Mouse (Mus musculus) forebrain, embryonic 16.5 days (tissue): Measurements from ENCODE around the gene Rps6. TPM values are rescaled to one million over a fixed set of nuclear protein-coding genes. Genes with fewer than 3 reads are reported as not detected.

Experiments
- ATAC-seq: fragments of 200-750 bp; cut with Nextera tagmentation; 2 replicates; pipeline ENCODE4 v1.8.0; 2017; ENCODE audit warnings: mild to moderate bottlenecking, moderate library complexity
- H3K27ac ChIP-seq: fragments of 300-500 bp; sonication (generic); 2 replicates; pipeline ENCODE4 v1.5.1; 2014; ENCODE audit warnings: low read length, control low read depth
- H3K27me3 ChIP-seq: fragments of 300-500 bp; sonication (generic); replicated peaks from 2 replicates; pipeline ENCODE4 v1.6.1; 2014; ENCODE audit warnings: low read length; ENCODE audit not compliant: control insufficient read depth, insufficient read depth
- H3K36me3 ChIP-seq: fragments of 300-500 bp; sonication (generic); 2 replicates; pipeline ENCODE4 v1.6.1; 2014; ENCODE audit not compliant: control insufficient read depth, insufficient read depth
- H3K4me1 ChIP-seq: fragments of 300-500 bp; sonication (generic); replicated peaks from 2 replicates; pipeline ENCODE4 v1.6.1; 2014; ENCODE audit warnings: low read length; ENCODE audit not compliant: control insufficient read depth, insufficient read depth
- H3K4me2 ChIP-seq: fragments of 300-500 bp; sonication (generic); 2 replicates; pipeline ENCODE4 v1.6.1; 2014; ENCODE audit warnings: mild to moderate bottlenecking, low read length, control low read depth
- H3K4me3 ChIP-seq: fragments of 300-500 bp; sonication (generic); replicated peaks from 2 replicates; pipeline ENCODE4 v1.5.1; 2014; ENCODE audit warnings: mild to moderate bottlenecking, low read length, control low read depth
- H3K9ac ChIP-seq: fragments of 300-500 bp; sonication (generic); replicated peaks from 2 replicates; pipeline ENCODE4 v1.6.1; 2014; ENCODE audit warnings: low read depth, low read length, control low read depth
- H3K9me3 ChIP-seq: fragments of 300-500 bp; sonication (generic); 2 replicates; pipeline ENCODE4 v1.6.1; 2016; ENCODE audit warnings: low read length; ENCODE audit not compliant: control insufficient read depth
- WGBS: fragments of 180-500 bp; shearing (Covaris S2); extraction: QIAGEN DNeasy Blood & Tissue Kit; methylation state at CpG from one replicate; pipeline ENCODE4 v1.1.7; 2014; 5-methylcytosine and 5-hydroxymethylcytosine counted together
- polyA plus RNA-seq: library from polyadenylated mRNA; unstranded; fragments of >200 nt; fragmentation: Nextera tagmentation; extraction: Ambion mirVana; gene quantifications from 2 replicates; pipeline ENCODE4 v1.2.1, GENCODE M21; 2015

Gene Rps6
- 371 and 373 TPM in 2 replicates for polyA plus RNA-seq

DNA sequence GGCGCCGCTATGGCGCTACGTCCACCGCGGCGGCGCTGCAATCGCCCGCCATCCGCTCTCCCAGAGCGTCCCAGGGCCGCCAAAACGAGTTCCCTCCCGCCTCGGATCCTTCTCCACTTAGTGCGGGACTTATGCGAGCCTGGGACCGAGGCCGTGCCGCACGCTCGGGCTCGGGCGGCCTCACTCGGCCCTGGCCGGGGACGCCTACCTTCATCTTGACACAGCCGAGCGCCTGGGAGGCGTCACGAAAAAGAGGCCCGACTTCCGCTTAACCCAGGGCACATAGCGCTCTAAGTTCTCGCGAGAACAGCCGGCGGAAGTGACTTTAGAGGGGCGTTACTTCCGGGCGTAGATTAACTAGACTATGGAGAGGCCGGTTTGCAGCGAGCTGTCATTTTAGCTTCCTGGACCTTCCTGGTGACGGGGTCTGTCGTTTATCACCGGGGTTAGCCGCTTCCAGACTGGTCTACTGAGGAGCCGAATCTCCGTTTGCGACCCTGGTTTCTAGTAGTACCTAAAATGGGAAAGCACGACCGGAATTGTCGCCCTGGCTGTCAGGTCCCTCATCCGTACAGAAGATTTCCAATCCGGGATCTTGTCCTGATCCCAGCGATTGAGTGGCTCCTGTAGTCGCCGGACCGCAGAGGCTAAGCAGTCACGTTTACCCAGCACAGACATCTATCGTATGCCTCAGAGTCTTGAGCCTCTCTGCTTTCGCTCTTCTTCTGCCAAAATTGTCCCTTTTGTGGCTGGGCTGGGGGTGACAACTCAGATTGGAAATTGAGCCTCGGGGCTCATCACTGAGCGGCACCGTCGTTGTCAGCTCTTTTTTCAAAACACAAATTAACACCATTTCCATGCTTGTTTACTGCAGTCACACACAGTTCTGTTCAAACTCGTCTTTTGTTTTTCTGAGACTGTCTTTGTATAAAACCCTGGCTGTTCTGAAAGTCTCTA, at the start of gene Rps6:
Gene Rps6, minus strand, starts transcription at position 300 of the 957 bp plus-strand sequence.
- ATAC-seq: peak; percentile 98
- peak within 1 kb of the TSS; percentile 97 for H3K27ac ChIP-seq
- H3K27me3 ChIP-seq: no peaks in the 10 kb centered on the region
- peaks cover 21% of the 10 kb centered on the region for H3K36me3 ChIP-seq
- H3K4me2 ChIP-seq: peak within 1 kb of the TSS; percentile 85
- WGBS: under 1% methylated on average over 67 of the region's 68 CpGs
- no peaks in the 10 kb centered on the region for H3K9me3 ChIP-seq
- H3K4me1 ChIP-seq: peaks cover 15% of the 10 kb centered on the region
- peak within 1 kb of the TSS; percentile 79 for H3K4me3 ChIP-seq
- peak within 1 kb of the TSS; percentile 95 for H3K9ac ChIP-seq

DNA sequence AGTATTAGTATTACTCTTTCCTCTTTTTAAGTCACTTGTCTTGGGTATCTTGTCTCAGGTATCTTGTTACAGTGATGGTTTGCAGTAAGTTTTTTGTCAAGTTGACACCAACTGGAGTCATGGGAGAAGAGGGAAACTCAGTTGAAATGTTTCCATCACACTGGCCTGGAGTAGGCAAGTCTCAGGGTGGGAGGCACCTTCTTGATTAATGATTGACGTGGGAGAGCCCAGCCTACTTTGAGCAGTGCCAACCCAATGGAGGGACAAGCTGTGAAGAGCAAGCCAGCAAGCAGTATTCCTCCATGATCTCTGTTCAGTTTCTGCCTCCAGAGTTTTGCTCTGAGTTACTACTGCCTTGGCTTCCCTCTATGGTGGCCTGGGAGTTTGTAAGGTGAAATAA, 48.7 kb upstream of the Rps6 start:
- WGBS: 75% methylated on average over 1 of the region's 1 CpGs
- no peaks in the 10 kb centered on the region for H3K36me3 ChIP-seq
- H3K27me3 ChIP-seq: no peaks in the 10 kb centered on the region
- H3K27ac ChIP-seq: no peak overlapping the region
- no peak overlapping the region for H3K9ac ChIP-seq
- no peak for ATAC-seq
- H3K4me3 ChIP-seq: no peak overlapping the region
- no peak overlapping the region for H3K4me2 ChIP-seq
- H3K9me3 ChIP-seq: no peaks in the 10 kb centered on the region
- no peaks in the 10 kb centered on the region for H3K4me1 ChIP-seq

DNA sequence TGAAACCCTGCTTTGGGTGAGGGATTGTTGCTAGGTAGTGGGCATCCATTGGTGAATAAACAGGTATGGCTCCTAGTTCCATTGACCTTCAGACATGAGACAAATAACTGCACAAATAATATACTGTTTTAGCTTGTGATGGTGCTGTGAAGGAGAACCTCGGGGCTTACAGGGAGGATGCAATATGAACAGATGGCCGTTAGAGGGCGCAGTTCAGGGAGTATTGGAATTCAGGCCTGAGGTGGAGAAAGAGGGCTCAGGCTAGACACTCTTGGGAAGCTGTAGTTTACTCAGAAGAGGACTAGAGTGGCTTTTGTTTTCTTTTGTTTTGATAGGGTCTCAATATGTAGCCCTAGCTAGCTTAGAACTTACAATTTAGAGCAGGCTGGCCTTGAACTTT, 47.8 kb upstream of the Rps6 start:
- no peak for ATAC-seq
- Histone ChIP-seq H3K4me3 (no peak overlapping the region), H3K9me3 (no peaks in the 10 kb centered on the region), H3K4me1 (no peaks in the 10 kb centered on the region), H3K27me3 (no peaks in the 10 kb centered on the region), H3K4me2 (no peak overlapping the region), H3K27ac (no peak overlapping the region), H3K9ac (no peak overlapping the region), H3K36me3 (no peaks in the 10 kb centered on the region)
- WGBS: 38% methylated on average over 3 of the region's 3 CpGs

DNA sequence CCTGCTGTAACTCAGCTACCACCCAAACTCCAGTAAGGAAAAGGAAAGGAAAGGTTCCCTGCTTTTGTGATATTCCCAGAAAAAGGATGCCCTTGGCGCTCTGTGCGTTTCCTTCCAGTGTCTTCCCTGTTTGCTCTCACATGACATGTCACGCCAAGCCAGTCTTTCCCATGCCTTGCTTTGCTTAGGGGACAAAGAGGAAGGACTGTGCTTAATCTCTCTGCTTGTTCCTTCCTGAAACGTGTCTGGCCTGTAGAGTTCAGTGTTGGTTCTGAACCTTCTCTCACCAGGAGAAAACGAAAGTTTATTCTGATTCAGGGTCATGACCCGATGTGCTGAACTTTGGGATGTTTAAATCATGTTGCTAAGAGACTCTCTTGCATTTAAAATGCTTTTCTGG, 45.1 kb upstream of the Rps6 start:
- no peak overlapping the region for H3K4me3 ChIP-seq
- ATAC-seq: no peak
- H3K27ac ChIP-seq: no peak overlapping the region
- H3K27me3 ChIP-seq: no peaks in the 10 kb centered on the region
- no peaks in the 10 kb centered on the region for H3K9me3 ChIP-seq
- H3K9ac ChIP-seq: no peak overlapping the region
- WGBS: 78% methylated on average over 6 of the region's 6 CpGs
- no peak overlapping the region for H3K4me2 ChIP-seq
- no peaks in the 10 kb centered on the region for H3K36me3 ChIP-seq
- H3K4me1 ChIP-seq: no peaks in the 10 kb centered on the region

DNA sequence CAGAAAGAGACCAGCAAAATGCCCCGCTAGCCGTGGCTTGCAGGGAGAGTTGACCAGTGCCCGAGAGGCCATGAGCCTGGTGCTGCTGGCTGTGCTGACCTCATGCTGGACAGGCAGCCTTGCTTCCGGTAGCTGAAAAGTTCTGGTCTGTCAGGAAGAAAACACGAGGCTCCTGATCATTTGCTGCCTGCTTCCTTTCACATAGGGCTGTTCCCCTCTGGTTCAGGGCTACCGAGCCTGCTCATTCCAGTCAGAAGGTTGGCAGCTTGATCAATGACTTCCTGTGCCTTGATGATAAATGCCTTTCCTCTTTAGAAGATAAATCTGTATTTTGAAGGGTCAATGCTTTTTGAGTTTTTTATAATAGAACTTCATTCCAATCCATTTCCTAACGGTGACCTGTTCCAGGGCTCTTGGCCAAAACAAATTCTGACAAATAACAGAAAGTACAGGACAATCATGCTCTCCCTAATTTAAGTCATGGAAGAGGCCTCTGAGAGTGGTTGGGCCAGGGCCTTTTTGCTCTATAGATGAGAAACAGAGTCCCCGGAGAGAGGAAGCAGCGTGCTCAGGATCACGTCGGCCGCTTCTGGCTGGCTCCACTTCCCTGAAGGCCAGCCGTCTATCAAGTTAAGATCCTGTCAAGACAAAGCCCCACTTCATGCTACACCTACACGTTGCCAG, 41.7 kb upstream of the Rps6 start:
- no peak for ATAC-seq
- H3K9ac ChIP-seq: no peak overlapping the region
- no peaks in the 10 kb centered on the region for H3K9me3 ChIP-seq
- H3K4me1 ChIP-seq: no peaks in the 10 kb centered on the region
- no peak overlapping the region for H3K4me2 ChIP-seq
- no peaks in the 10 kb centered on the region for H3K27me3 ChIP-seq
- no peak overlapping the region for H3K27ac ChIP-seq
- no peaks in the 10 kb centered on the region for H3K36me3 ChIP-seq
- 75% methylated on average over 14 of the region's 14 CpGs for WGBS
- H3K4me3 ChIP-seq: no peak overlapping the region

DNA sequence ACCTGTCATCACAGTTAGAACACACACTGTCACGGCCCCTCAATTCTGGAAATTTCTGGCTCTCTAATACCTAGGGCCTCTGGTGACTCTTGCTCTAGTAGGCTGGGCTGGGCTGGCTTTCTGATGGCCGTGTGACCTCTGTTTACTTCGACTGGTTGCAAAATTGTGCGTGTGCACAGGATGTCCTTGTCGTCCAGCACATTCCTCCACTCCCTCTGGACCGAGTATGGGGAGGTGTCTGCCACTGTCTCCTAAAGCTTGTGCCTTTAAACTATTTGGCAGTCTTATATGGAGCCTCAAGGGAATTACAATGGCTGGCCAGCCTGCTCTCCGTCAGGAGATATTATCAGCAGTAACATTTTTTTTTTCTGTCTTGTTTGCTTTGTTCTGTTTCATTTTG, 40.2 kb upstream of the Rps6 start:
- Histone ChIP-seq H3K4me1 (no peaks in the 10 kb centered on the region), H3K27me3 (no peaks in the 10 kb centered on the region), H3K9ac (no peak overlapping the region), H3K9me3 (no peaks in the 10 kb centered on the region), H3K27ac (no peak overlapping the region), H3K4me3 (no peak overlapping the region), H3K4me2 (no peak overlapping the region), H3K36me3 (no peaks in the 10 kb centered on the region)
- ATAC-seq: no peak
- 83% methylated on average over 7 of the region's 7 CpGs for WGBS

DNA sequence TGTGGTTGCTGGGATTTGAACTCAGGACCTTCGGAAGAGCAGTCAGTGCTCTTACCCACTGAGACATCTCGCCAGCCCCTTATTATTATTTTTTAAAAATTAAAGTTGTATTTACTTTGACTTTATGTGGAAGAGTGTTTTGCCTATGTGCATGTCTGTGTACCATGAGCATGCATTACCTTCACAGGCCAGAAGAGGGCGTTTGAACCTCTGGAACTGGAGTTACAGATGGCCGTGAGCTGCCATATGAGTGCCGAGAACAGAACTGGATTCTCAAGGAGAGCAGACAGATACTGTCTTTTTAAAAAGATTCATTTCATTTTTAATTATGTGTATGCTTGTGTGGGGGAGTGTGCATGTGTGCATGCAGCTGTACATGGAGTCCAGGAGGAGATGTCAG, 30.7 kb upstream of the Rps6 start:
- WGBS: 71% methylated on average over 5 of the region's 5 CpGs
- Histone ChIP-seq H3K4me3 (no peak overlapping the region), H3K27ac (no peak overlapping the region), H3K4me1 (no peaks in the 10 kb centered on the region), H3K4me2 (no peak overlapping the region), H3K27me3 (0 out of 2 replicates have a peak, but pooled peaks cover 2% of the 10 kb centered on the region), H3K9ac (no peak overlapping the region), H3K9me3 (0 out of 2 replicates have a peak, but pooled peaks cover 2% of the 10 kb centered on the region), H3K36me3 (no peaks in the 10 kb centered on the region)
- ATAC-seq: no peak

DNA sequence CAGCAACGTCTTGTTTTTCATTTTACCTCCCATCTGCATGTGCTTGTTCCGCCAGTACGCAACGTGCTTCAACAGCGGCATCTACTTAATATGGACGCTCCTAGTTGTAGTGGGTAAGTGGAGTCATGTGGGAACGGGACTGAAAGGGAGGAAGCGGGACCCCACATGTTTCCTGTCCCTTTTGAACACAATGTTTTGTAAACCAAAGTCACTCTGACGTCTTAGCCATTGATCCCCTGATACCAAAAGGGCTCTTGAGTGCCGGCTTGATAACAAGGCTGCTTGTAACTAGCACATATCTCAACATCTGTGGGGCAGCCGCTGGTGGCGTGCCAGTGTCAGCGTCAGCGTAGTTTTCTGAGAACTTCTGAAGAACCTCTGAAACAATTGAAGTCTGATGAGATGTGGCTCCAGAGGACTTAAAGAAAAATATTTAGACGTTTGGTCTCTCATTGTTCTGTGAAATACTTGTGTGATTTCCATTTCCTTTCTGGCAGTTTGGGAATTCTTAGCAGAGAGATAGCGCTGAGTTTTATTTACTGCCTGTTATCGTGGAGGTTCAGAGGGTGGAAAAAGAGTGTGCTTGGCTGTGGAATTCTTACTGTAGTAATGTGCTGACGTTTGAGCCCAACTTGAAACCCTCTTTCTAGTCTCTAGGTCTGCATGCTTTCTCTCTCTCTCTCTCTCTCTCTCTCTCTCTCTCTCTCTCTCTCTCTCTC, 29.1 kb upstream of the Rps6 start:
- peak overlapping the region; percentile 1; the same call in 1 of the 2 replicates for H3K4me2 ChIP-seq
- H3K9ac ChIP-seq: no peak overlapping the region
- 0 out of 2 replicates have a peak, but pooled peaks have one; percentile 26 for ATAC-seq
- 0 out of 2 replicates have a peak, but pooled peaks cover 2% of the 10 kb centered on the region for H3K9me3 ChIP-seq
- no peak overlapping the region for H3K4me3 ChIP-seq
- H3K27me3 ChIP-seq: 0 out of 2 replicates have a peak, but pooled peaks cover 2% of the 10 kb centered on the region
- no peaks in the 10 kb centered on the region for H3K36me3 ChIP-seq
- H3K27ac ChIP-seq: no peak overlapping the region
- 51% methylated on average over 18 of the region's 18 CpGs for WGBS
- no peaks in the 10 kb centered on the region for H3K4me1 ChIP-seq

DNA sequence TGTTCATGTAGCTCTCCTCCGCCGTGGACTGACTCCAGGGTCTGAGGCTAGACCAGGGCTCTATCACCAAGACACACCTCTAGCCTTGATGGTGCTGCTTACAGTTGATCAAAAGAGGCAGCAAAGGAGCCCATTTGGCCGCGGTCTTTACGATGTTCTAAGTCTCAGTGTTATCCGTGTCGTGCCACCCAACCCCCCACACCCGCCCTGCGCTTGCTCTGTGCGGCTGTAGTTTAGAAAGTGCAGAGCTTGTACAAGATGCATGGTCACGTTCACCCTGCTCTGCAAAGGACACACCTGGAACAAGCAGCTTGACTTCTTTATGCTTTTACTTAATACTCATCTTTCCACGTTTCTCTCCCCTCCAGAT, 28.6 kb upstream of the Rps6 start:
- Histone ChIP-seq H3K4me2 (peak overlapping the region; percentile 1; the same call in 1 of the 2 replicates), H3K4me1 (no peaks in the 10 kb centered on the region), H3K27ac (no peak overlapping the region), H3K4me3 (no peak overlapping the region), H3K9ac (no peak overlapping the region), H3K27me3 (0 out of 2 replicates have a peak, but pooled peaks cover 2% of the 10 kb centered on the region), H3K9me3 (0 out of 2 replicates have a peak, but pooled peaks cover 2% of the 10 kb centered on the region), H3K36me3 (no peaks in the 10 kb centered on the region)
- ATAC-seq: no peak
- 55% methylated on average over 12 of the region's 12 CpGs for WGBS
